Mouse (Mus musculus): Measurements from ENCODE around the gene Cdc25b. TPM values are rescaled to one million over a fixed set of nuclear protein-coding genes. Genes with fewer than 3 reads are reported as not detected.

The Cdc25b gene
- total and polyA plus RNA-seq, 3 experiments = 11.6 to 24.0 (median 21.3) TPM

GRCm38 (mm10) chr2:131166172-131166571 is 20.6 kb upstream of the Cdc25b start:
- Histone ChIP-seq H3K9me3 (replicated peaks; ENCODE audit: low read length) (peaks cover 16% of the 10 kb centered on the region), H3K4me3 (replicated peaks in 1 of 3; ENCODE audit: low read depth in 2 of 3, low read length in 2 of 3, poor library complexity in 1 of 3) (no peak overlapping the region), H3K4me2 (ENCODE audit: insufficient read depth, low read depth, poor library complexity, severe bottlenecking) (no peak overlapping the region), H3K27ac (ENCODE audit: insufficient read depth, low read depth) (no peak overlapping the region), H3K79me2 (replicated peaks; ENCODE audit: control insufficient read depth, extremely low read depth, insufficient read depth, poor library complexity, severe bottlenecking) (no peaks in the 10 kb centered on the region), H3K36me3 (replicated peaks in 1 of 2; ENCODE audit: control insufficient read depth in 1 of 2, insufficient read depth in 1 of 2, low read length in 1 of 2) (peaks cover 0 to 2% of the 10 kb centered on the region in 2 experiments), H3K27me3 (replicated peaks) (no peaks in the 10 kb centered on the region), H3K9ac (ENCODE audit: insufficient read depth, low read depth) (no peak overlapping the region), H3K4me1 (ENCODE audit: control insufficient read depth in 1 of 2, insufficient read depth in 2 of 2) (peaks cover 0 to 7% of the 10 kb centered on the region in 2 experiments; a peak in 1 of 4 replicates)
- in situ Hi-C loops (cut with MboI; ENCODE audit: low pct_ligation_motif_present, low pct_unique_long_range_greater_than_20kb, low sequenced_read_pairs) = no loop called here
- no peak for TF ChIP-seq MEF2A (IDR thresholded peaks at IDR 0.05; ENCODE audit: borderline replicate concordance, low read depth, low read length)
- TF ChIP-seq HCFC1 (IDR thresholded peaks at IDR 0.05; ENCODE audit: low read depth, low read length) = no peak
- TF ChIP-seq ZC3H11A (IDR thresholded peaks at IDR 0.05; ENCODE audit: low read depth, low read length) = no peak
- TF ChIP-seq PAX5 (IDR thresholded peaks at IDR 0.05; ENCODE audit: low read length) = no peak
- TF ChIP-seq NRF1 (IDR thresholded peaks at IDR 0.05; ENCODE audit: low read depth, low read length) = no peak
- dilution Hi-C loops (cut with MboI; ENCODE audit: extremely low pct_ligation_motif_present, extremely low pct_unique_long_range_greater_than_20kb, low sequenced_read_pairs) = no loop called here
- DNase-seq (ENCODE audit: extremely low read depth) = no peak

GRCm38 (mm10) chr2:131167984-131168383 is 18.8 kb upstream of the Cdc25b start:
- no peaks in the 10 kb centered on the region for H3K79me2 ChIP-seq (replicated peaks; ENCODE audit: control insufficient read depth, extremely low read depth, insufficient read depth, poor library complexity, severe bottlenecking)
- H3K27ac ChIP-seq (ENCODE audit: insufficient read depth, low read depth) = no peak overlapping the region
- peaks cover 14% of the 10 kb centered on the region for H3K9me3 ChIP-seq (replicated peaks; ENCODE audit: low read length)
- TF ChIP-seq SMC3 (IDR thresholded peaks at IDR 0.05; ENCODE audit: low read depth, low read length) (no peak), JUN (IDR thresholded peaks at IDR 0.05; ENCODE audit: insufficient read depth, low read depth, low read length) (no peak), USF1 (IDR thresholded peaks at IDR 0.05; ENCODE audit: low read depth, low read length) (no peak), CHD1 (IDR thresholded peaks at IDR 0.05; ENCODE audit: low read depth, low read length) (no peak), MAZ (IDR thresholded peaks at IDR 0.05; ENCODE audit: low read depth, low read length) (no peak), ZC3H11A (IDR thresholded peaks at IDR 0.05; ENCODE audit: low read depth, low read length) (no peak), CTCF (conservative IDR thresholded peaks at IDR 0.05 in 1 of 2, IDR thresholded peaks at IDR 0.05 in 1 of 2; ENCODE audit: low read depth in 2 of 2, low read length in 2 of 2) (no peak), MYC (IDR thresholded peaks at IDR 0.05; ENCODE audit: low read depth, low read length) (no peak), ELF1 (IDR thresholded peaks at IDR 0.05; ENCODE audit: low read depth, low read length) (no peak), TCF12 (IDR thresholded peaks at IDR 0.05; ENCODE audit: low read depth, low read length) (no peak), CHD2 (IDR thresholded peaks at IDR 0.05; ENCODE audit: low read length) (no peak), MXI1 (IDR thresholded peaks at IDR 0.05; ENCODE audit: low read depth, low read length) (no peak), TBP (conservative IDR thresholded peaks at IDR 0.05; ENCODE audit: low read depth, low read length) (no peak), GABPA (IDR thresholded peaks at IDR 0.05; ENCODE audit: insufficient replicate concordance, low read depth, low read length) (no peak)
- in situ Hi-C loops (cut with MboI; ENCODE audit: low pct_ligation_motif_present, low pct_unique_long_range_greater_than_20kb, low sequenced_read_pairs) = no loop called here
- no peaks in the 10 kb centered on the region for H3K27me3 ChIP-seq (replicated peaks)
- H3K4me2 ChIP-seq (ENCODE audit: insufficient read depth, low read depth, poor library complexity, severe bottlenecking) = no peak overlapping the region
- H3K4me1 ChIP-seq (ENCODE audit: control insufficient read depth in 1 of 2, insufficient read depth in 2 of 2) = peaks cover 0 to 7% of the 10 kb centered on the region in 2 experiments; a peak in 1 of 4 replicates
- peaks cover 0 to 4% of the 10 kb centered on the region in 2 experiments for H3K36me3 ChIP-seq (replicated peaks in 1 of 2; ENCODE audit: control insufficient read depth in 1 of 2, insufficient read depth in 1 of 2, low read length in 1 of 2)
- no peak overlapping the region for H3K9ac ChIP-seq (ENCODE audit: insufficient read depth, low read depth)
- dilution Hi-C loops (cut with MboI; ENCODE audit: extremely low pct_ligation_motif_present, extremely low pct_unique_long_range_greater_than_20kb, low sequenced_read_pairs) = no loop called here
- DNase-seq (ENCODE audit: extremely low read depth) = no peak
- no peak overlapping the region for H3K4me3 ChIP-seq (replicated peaks in 1 of 3; ENCODE audit: low read depth in 2 of 3, low read length in 2 of 3, poor library complexity in 1 of 3)
